Mouse (Mus musculus) small intestine, adult 2 months (tissue): ENCODE measurements around the gene Pknox2. TPM values are rescaled to one million over a fixed set of nuclear protein-coding genes. Genes with fewer than 3 reads are reported as not detected.

Source experiments
- H3K27ac ChIP-seq: fragments of 200-500 bp; 2 replicates; pipeline ENCODE4 v1.5.1; 2012; ENCODE audit warnings: low read depth, low read length, control low read depth, inconsistent platforms; ENCODE audit not compliant: insufficient read depth
- H3K27me3 ChIP-seq: fragments of 200-500 bp; 2 replicates; pipeline ENCODE4 v1.6.1; 2012; ENCODE audit warnings: mild to moderate bottlenecking, moderate library complexity, low read length, inconsistent platforms; ENCODE audit not compliant: control insufficient read depth, insufficient read depth
- H3K36me3 ChIP-seq: fragments of 200-500 bp; 2 replicates; pipeline ENCODE4 v1.6.1; 2012; ENCODE audit warnings: mild to moderate bottlenecking, low read length, control low read depth, inconsistent platforms; ENCODE audit not compliant: control insufficient read depth, insufficient read depth
- H3K4me1 ChIP-seq: fragments of 200-500 bp; 2 replicates; pipeline ENCODE4 v1.6.1; 2012; ENCODE audit warnings: low read length, inconsistent platforms, mixed read lengths; ENCODE audit not compliant: control insufficient read depth, insufficient read depth, insufficient read length
- H3K4me3 ChIP-seq: fragments of 200-500 bp; 2 replicates; pipeline ENCODE4 v1.5.1; 2012; ENCODE audit warnings: low read depth, mild to moderate bottlenecking, control low read depth, inconsistent platforms, low read length, moderate library complexity
- CTCF ChIP-seq: fragments of 200-500 bp; IDR thresholded peaks from 2 replicates; pipeline ENCODE4 v1.5.1; 2012; ENCODE audit warnings: low read depth, mild to moderate bottlenecking, control low read depth, inconsistent platforms, low read length, moderate library complexity, mixed read lengths; ENCODE audit not compliant: insufficient replicate concordance, insufficient read length; ENCODE audit errors: extremely low read depth
- POLR2A ChIP-seq: fragments of 200-500 bp; IDR thresholded peaks from 2 replicates; pipeline ENCODE4 v1.6.1; 2012; ENCODE audit warnings: low read depth, mild to moderate bottlenecking, control low read depth, inconsistent platforms, low read length, moderate library complexity
- WGBS: fragments of 180-500 bp; shearing (Covaris S2); methylation state at CpG from one replicate; pipeline ENCODE4 v1.1.7; 2018; 5-methylcytosine and 5-hydroxymethylcytosine counted together
- polyA plus RNA-seq: library from polyadenylated mRNA; depleted of rRNA; stranded (reverse); fragments of >200 nt; gene quantifications from 2 replicates; pipeline ENCODE4 v1.2.3, GENCODE M21; 2012

Pknox2 gene
- polyA plus RNA-seq, 1 experiment = 2.7 TPM

GRCm38 (mm10) chr9:37016165-37016564, 131.0 kb downstream of the Pknox2 start:
- no peak for TF ChIP-seq POLR2A
- TF ChIP-seq CTCF = no peak
- H3K4me3 ChIP-seq = no peak overlapping the region
- H3K27me3 ChIP-seq = no peaks in the 10 kb centered on the region
- no peak overlapping the region for H3K27ac ChIP-seq
- H3K36me3 ChIP-seq = no peaks in the 10 kb centered on the region
- H3K4me1 ChIP-seq = no peaks in the 10 kb centered on the region

DNA sequence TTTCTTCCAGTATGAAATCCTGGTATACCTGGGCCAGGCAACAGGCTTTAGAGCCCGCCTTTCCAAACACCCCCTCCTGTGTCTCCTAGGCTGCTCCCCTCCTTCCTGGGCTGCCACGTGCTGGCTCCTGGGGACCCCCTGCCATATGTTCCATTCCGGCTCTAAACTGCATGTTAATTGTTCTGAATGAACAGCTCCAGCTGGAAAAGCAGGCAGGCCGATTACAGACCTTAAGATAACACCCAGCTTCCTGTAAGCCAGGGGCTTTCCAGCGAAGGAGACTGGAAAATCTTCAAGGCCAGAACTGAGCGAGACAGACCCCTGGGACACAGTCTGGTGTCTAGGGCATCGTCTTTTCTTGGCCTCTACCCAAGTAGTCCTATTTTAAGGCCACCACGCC, 133.6 kb downstream of the Pknox2 start:
- WGBS = 32% methylated on average over 8 of the region's 8 CpGs
- Histone ChIP-seq H3K4me1 (no peaks in the 10 kb centered on the region), H3K4me3 (no peak overlapping the region), H3K27me3 (no peaks in the 10 kb centered on the region), H3K36me3 (no peaks in the 10 kb centered on the region), H3K27ac (no peak overlapping the region)
- TF ChIP-seq POLR2A (no peak), CTCF (no peak)

- Histone ChIP-seq H3K27ac (no peak overlapping the region), H3K36me3 (no peaks in the 10 kb centered on the region), H3K4me3 (no peak overlapping the region), H3K4me1 (no peaks in the 10 kb centered on the region), H3K27me3 (no peaks in the 10 kb centered on the region)
- WGBS = 64% methylated on average over 5 of the region's 5 CpGs
- no peak for TF ChIP-seq CTCF
- TF ChIP-seq POLR2A = no peak
Measured at GRCm38 (mm10) chr9:37008090-37008489, 139.1 kb downstream of the Pknox2 start.

DNA sequence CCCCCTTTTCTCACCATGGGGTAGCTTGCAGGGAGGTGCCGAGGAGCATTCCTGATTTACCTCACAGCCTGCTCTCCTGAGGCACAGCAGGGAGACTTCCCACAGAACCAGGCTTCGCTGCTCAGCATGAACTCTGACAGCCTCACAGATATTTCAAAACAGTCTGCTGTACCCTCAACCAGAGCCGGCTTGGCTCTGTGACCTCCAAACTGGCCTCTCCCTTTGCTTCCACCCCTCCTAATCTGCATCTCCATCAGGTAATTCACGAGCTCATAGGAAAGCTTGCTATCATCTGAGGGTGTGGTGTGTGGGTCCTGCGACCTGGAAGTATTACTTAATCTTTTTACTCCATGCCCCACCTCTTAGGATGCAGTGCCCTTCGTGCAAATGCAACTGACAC, 142.5 kb downstream of the Pknox2 start:
- TF ChIP-seq POLR2A = no peak
- no peak for TF ChIP-seq CTCF
- 33% methylated on average over 6 of the region's 6 CpGs for WGBS
- no peaks in the 10 kb centered on the region for H3K4me1 ChIP-seq
- H3K36me3 ChIP-seq = no peaks in the 10 kb centered on the region
- no peak overlapping the region for H3K4me3 ChIP-seq
- H3K27ac ChIP-seq = no peak overlapping the region
- H3K27me3 ChIP-seq = no peaks in the 10 kb centered on the region

DNA sequence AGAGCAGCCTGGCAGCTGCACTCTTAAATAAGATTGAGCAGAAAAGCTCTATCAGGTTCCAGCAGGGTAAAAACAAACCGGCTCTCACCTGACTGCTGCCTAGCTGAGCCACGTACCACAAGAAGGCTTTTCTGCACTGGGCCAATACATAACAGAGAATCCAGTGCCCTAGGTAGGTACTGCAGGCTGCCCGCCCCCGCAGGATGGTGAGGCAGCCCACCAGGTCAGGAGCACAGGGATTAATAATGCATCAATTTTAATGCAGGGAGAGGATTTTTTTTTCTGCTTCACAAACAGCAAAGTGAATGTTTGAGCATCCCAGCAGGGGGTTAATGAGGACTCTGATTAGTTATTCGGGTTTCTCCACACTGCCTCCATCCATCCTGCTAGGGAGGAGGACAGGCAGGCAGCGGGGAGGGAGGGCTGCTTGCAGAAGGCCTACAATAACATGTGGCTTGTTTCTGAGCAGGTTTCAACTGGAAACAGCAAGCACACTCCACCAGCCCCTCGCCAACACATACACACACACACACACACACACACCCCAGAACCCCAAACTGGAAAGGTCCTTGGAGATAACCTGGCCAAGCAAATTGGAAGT, 145.2 kb downstream of the Pknox2 start:
- 49% methylated on average over 7 of the region's 7 CpGs for WGBS
- Histone ChIP-seq H3K4me3 (no peak overlapping the region), H3K4me1 (no peaks in the 10 kb centered on the region), H3K27me3 (no peaks in the 10 kb centered on the region), H3K27ac (no peak overlapping the region), H3K36me3 (no peaks in the 10 kb centered on the region)
- no peak for TF ChIP-seq CTCF
- no peak for TF ChIP-seq POLR2A

- Histone ChIP-seq H3K36me3 (no peaks in the 10 kb centered on the region), H3K4me1 (no peaks in the 10 kb centered on the region), H3K27me3 (no peaks in the 10 kb centered on the region), H3K4me3 (no peak overlapping the region), H3K27ac (no peak overlapping the region)
- TF ChIP-seq POLR2A (no peak), CTCF (no peak)
- WGBS = 91% methylated on average over 3 of the region's 3 CpGs
Measured at GRCm38 (mm10) chr9:36999393-36999792, 147.8 kb downstream of the Pknox2 start.

GRCm38 (mm10) chr9:36990626-36991368, 156.4 kb downstream of the Pknox2 start:
- no peak for TF ChIP-seq POLR2A
- 60% methylated on average over 13 of the region's 13 CpGs for WGBS
- Histone ChIP-seq H3K27me3 (no peaks in the 10 kb centered on the region), H3K27ac (no peak overlapping the region), H3K4me3 (no peak overlapping the region), H3K36me3 (no peaks in the 10 kb centered on the region), H3K4me1 (no peaks in the 10 kb centered on the region)
